Mouse (Mus musculus) erythroid progenitor cell, adult 5-6 weeks (primary cell): ENCODE measurements around the gene Olfr1265. TPM values are rescaled to one million over a fixed set of nuclear protein-coding genes. Genes with fewer than 3 reads are reported as not detected.

Experiments
- ATAC-seq: replicated peaks from 2 replicates; pipeline ENCODE4 v1.8.0; 2016; ENCODE audit warnings: moderate number of reproducible peaks, mild to moderate bottlenecking, moderate TSS enrichment, inconsistent platforms; ENCODE audit not compliant: poor library complexity, low FRiP score, severe bottlenecking
- total RNA-seq, 2 experiments: library from RNA; stranded (forward) in 1 of 2; stranded (reverse) in 1 of 2; fragments of 150-400 nt in 1 of 2; fragments of 186-747, 209-891 nt in 1 of 2; gene quantifications; 2 replicates each; pipeline versions ENCODE4 v1.2.3 to v1.2.4; 2015 to 2017; ENCODE audit warnings: low replicate concordance in 2 of 2

Olfr1265 gene
- total RNA-seq (2015; ENCODE audit: low replicate concordance) (not detected in 2 replicates), total RNA-seq (2017; ENCODE audit: low replicate concordance) (not detected in 2 replicates)

- ATAC-seq = no peak
These were observed at the start of gene Olfr1265 for GRCm38 (mm10) chr2:90035037-90035436. Gene Olfr1265 (plus strand): TSS chr2:90035337.

GRCm38 (mm10) chr2:89990921-89991320, 44.2 kb upstream of the Olfr1265 start, which contains the start of gene Olfr1261:
Gene Olfr1261 (plus strand): TSS chr2:89991221.
- ATAC-seq = no peak

- ATAC-seq = no peak
These were observed 35.3 kb upstream of the Olfr1265 start, which contains the start of gene Olfr1262 for GRCm38 (mm10) chr2:89999845-90000244. Gene Olfr1262 (plus strand): TSS chr2:90000145.

- no peak for ATAC-seq
These were observed 23.3 kb upstream of the Olfr1265 start, which contains the start of gene Olfr1263 for GRCm38 (mm10) chr2:90011831-90012230. Gene Olfr1263 (plus strand): TSS chr2:90012131.

- ATAC-seq = no peak
These were observed 9.7 kb upstream of the Olfr1265 start, which contains the start of gene Olfr1264 for GRCm38 (mm10) chr2:90025477-90025876. Gene Olfr1264 (minus strand): TSS chr2:90025577.

GRCm38 (mm10) chr2:90063494-90063893, 28.4 kb downstream of the Olfr1265 start, which contains the start of gene Olfr140:
Gene Olfr140 (minus strand): TSS chr2:90063594.
- ATAC-seq = no peak

- ATAC-seq = no peak
These were observed 34.9 kb downstream of the Olfr1265 start for GRCm38 (mm10) chr2:90070065-90070464.

Other genes starting within 250 kb of the Olfr1265 start
- not detected in 2 replicates for gene Olfr1254, start 241.7 kb upstream of the Olfr1265 start, total RNA-seq (2015; ENCODE audit: low replicate concordance)
- gene Olfr1254, start 241.7 kb upstream of the Olfr1265 start, total RNA-seq (2017; ENCODE audit: low replicate concordance) = not detected in 2 replicates
- not detected in 2 replicates for gene Olfr1255, start 223.3 kb upstream of the Olfr1265 start, total RNA-seq (2015; ENCODE audit: low replicate concordance)
- gene Olfr1255, start 223.3 kb upstream of the Olfr1265 start, total RNA-seq (2017; ENCODE audit: low replicate concordance) = not detected in 2 replicates
- not detected in 2 replicates for gene Olfr1256, start 193.8 kb upstream of the Olfr1265 start, total RNA-seq (2015; ENCODE audit: low replicate concordance)
- not detected in 2 replicates for gene Olfr1256, start 193.8 kb upstream of the Olfr1265 start, total RNA-seq (2017; ENCODE audit: low replicate concordance)
- gene Olfr48, start 187.1 kb upstream of the Olfr1265 start, total RNA-seq (2015; ENCODE audit: low replicate concordance) = not detected in 2 replicates
- not detected in 2 replicates for gene Olfr48, start 187.1 kb upstream of the Olfr1265 start, total RNA-seq (2017; ENCODE audit: low replicate concordance)
- not detected in 2 replicates for gene Olfr1257, start 156.9 kb upstream of the Olfr1265 start, total RNA-seq (2015; ENCODE audit: low replicate concordance)
- gene Olfr1257, start 156.9 kb upstream of the Olfr1265 start, total RNA-seq (2017; ENCODE audit: low replicate concordance) = not detected in 2 replicates
- gene Olfr1258, start 108.0 kb upstream of the Olfr1265 start, total RNA-seq (2015; ENCODE audit: low replicate concordance) = not detected in 2 replicates
- not detected in 2 replicates for gene Olfr1258, start 108.0 kb upstream of the Olfr1265 start, total RNA-seq (2017; ENCODE audit: low replicate concordance)
- gene Olfr1259, start 86.7 kb upstream of the Olfr1265 start, total RNA-seq (2015; ENCODE audit: low replicate concordance) = not detected in 2 replicates
- gene Olfr1259, start 86.7 kb upstream of the Olfr1265 start, total RNA-seq (2017; ENCODE audit: low replicate concordance) = not detected in 2 replicates
- gene Olfr1260, start 61.0 kb upstream of the Olfr1265 start, total RNA-seq (2015; ENCODE audit: low replicate concordance) = not detected in 2 replicates
- gene Olfr1260, start 61.0 kb upstream of the Olfr1265 start, total RNA-seq (2017; ENCODE audit: low replicate concordance) = not detected in 2 replicates
- not detected in 2 replicates for gene Olfr1261, start 44.1 kb upstream of the Olfr1265 start, total RNA-seq (2015; ENCODE audit: low replicate concordance)
- gene Olfr1261, start 44.1 kb upstream of the Olfr1265 start, total RNA-seq (2017; ENCODE audit: low replicate concordance) = not detected in 2 replicates
- gene Olfr1262, start 35.2 kb upstream of the Olfr1265 start, total RNA-seq (2015; ENCODE audit: low replicate concordance) = not detected in 2 replicates
- not detected in 2 replicates for gene Olfr1262, start 35.2 kb upstream of the Olfr1265 start, total RNA-seq (2017; ENCODE audit: low replicate concordance)
- not detected in 2 replicates for gene Olfr1263, start 23.2 kb upstream of the Olfr1265 start, total RNA-seq (2015; ENCODE audit: low replicate concordance)
- not detected in 2 replicates for gene Olfr1263, start 23.2 kb upstream of the Olfr1265 start, total RNA-seq (2017; ENCODE audit: low replicate concordance)
- not detected in 2 replicates for gene Olfr1264, start 9.8 kb upstream of the Olfr1265 start, total RNA-seq (2015; ENCODE audit: low replicate concordance)
- gene Olfr1264, start 9.8 kb upstream of the Olfr1265 start, total RNA-seq (2017; ENCODE audit: low replicate concordance) = not detected in 2 replicates
- gene Olfr140, start 28.3 kb downstream of the Olfr1265 start, total RNA-seq (2015; ENCODE audit: low replicate concordance) = not detected in 2 replicates
- not detected in 2 replicates for gene Olfr140, start 28.3 kb downstream of the Olfr1265 start, total RNA-seq (2017; ENCODE audit: low replicate concordance)
- not detected in 2 replicates for gene Olfr1269, start 86.1 kb downstream of the Olfr1265 start, total RNA-seq (2015; ENCODE audit: low replicate concordance)
- gene Olfr1269, start 86.1 kb downstream of the Olfr1265 start, total RNA-seq (2017; ENCODE audit: low replicate concordance) = not detected in 2 replicates
- gene Olfr32, start 107.0 kb downstream of the Olfr1265 start, total RNA-seq (2015; ENCODE audit: low replicate concordance) = not detected in 2 replicates
- not detected in 2 replicates for gene Olfr32, start 107.0 kb downstream of the Olfr1265 start, total RNA-seq (2017; ENCODE audit: low replicate concordance)
- gene Olfr1270, start 117.8 kb downstream of the Olfr1265 start, total RNA-seq (2015; ENCODE audit: low replicate concordance) = not detected in 2 replicates
- gene Olfr1270, start 117.8 kb downstream of the Olfr1265 start, total RNA-seq (2017; ENCODE audit: low replicate concordance) = not detected in 2 replicates
- not detected in 2 replicates for gene Olfr1506, start 189.2 kb downstream of the Olfr1265 start, total RNA-seq (2015; ENCODE audit: low replicate concordance)
- 1.2 and 2.8 TPM in 2 replicates for gene Olfr1506, start 189.2 kb downstream of the Olfr1265 start, total RNA-seq (2017; ENCODE audit: low replicate concordance)
- gene Olfr142, start 222.3 kb downstream of the Olfr1265 start, total RNA-seq (2015; ENCODE audit: low replicate concordance) = not detected in 2 replicates
- gene Olfr142, start 222.3 kb downstream of the Olfr1265 start, total RNA-seq (2017; ENCODE audit: low replicate concordance) = not detected in 2 replicates
- not detected in 2 replicates for gene Olfr1271, start 235.7 kb downstream of the Olfr1265 start, total RNA-seq (2015; ENCODE audit: low replicate concordance)
- gene Olfr1271, start 235.7 kb downstream of the Olfr1265 start, total RNA-seq (2017; ENCODE audit: low replicate concordance) = not detected in 2 replicates